Mouse (Mus musculus) duodenum, adult 2 months (tissue): ENCODE data around the gene Prp2. TPM values are rescaled to one million over a fixed set of nuclear protein-coding genes. Genes with fewer than 3 reads are reported as not detected.

Experiments used
- polyA plus RNA-seq: library from polyadenylated mRNA; depleted of rRNA; stranded (reverse); fragments of >200 nt; gene quantifications from 2 replicates; pipeline ENCODE4 v1.2.3, GENCODE M21; 2012; ENCODE audit warnings: low replicate concordance; rRNA removed

Gene Prp2
- not detected in 2 replicates for polyA plus RNA-seq

GRCm38 (mm10) chr6:132595613-132596012, at the start of gene Prp2:
Prp2 (plus strand) TSS chr6:132595913.

GRCm38 (mm10) chr6:132569509-132569908, 26.2 kb upstream of the Prp2 start, which contains the start of gene Prh1:
Prh1 (plus strand) TSS chr6:132569809.

Other genes with a start within 250 kb of the Prp2 start
- not detected in 2 replicates for gene Gm8882, start 231.8 kb upstream of the Prp2 start, polyA plus RNA-seq
- not detected in 2 replicates for gene Prh1, start 26.1 kb upstream of the Prp2 start, polyA plus RNA-seq
- not detected in 2 replicates for gene A630073D07Rik, start 55.6 kb downstream of the Prp2 start, polyA plus RNA-seq
- not detected in 2 replicates for gene Tas2r120, start 61.0 kb downstream of the Prp2 start, polyA plus RNA-seq
- gene Tas2r121, start 105.1 kb downstream of the Prp2 start, polyA plus RNA-seq, result not detected in 2 replicates
- gene Tas2r122, start 116.0 kb downstream of the Prp2 start, polyA plus RNA-seq, result not detected in 2 replicates
- not detected in 2 replicates for gene Tas2r115, start 142.1 kb downstream of the Prp2 start, polyA plus RNA-seq
- not detected in 2 replicates for gene Tas2r124, start 158.8 kb downstream of the Prp2 start, polyA plus RNA-seq
- not detected in 2 replicates for gene Tas2r102, start 166.2 kb downstream of the Prp2 start, polyA plus RNA-seq
- not detected in 2 replicates for gene Tas2r136, start 182.2 kb downstream of the Prp2 start, polyA plus RNA-seq
- gene Tas2r117, start 206.9 kb downstream of the Prp2 start, polyA plus RNA-seq, result not detected in 2 replicates